Mouse (Mus musculus) lung, embryonic 14.5 days (tissue): ENCODE data around the gene Dvl2. TPM values are rescaled to one million over a fixed set of nuclear protein-coding genes. Genes with fewer than 3 reads are reported as not detected.

Source experiments
- ATAC-seq: fragments of 200-750 bp; cut with Nextera tagmentation; 2 replicates; pipeline ENCODE4 v1.8.0; 2017; ENCODE audit warnings: mild to moderate bottlenecking, moderate TSS enrichment, moderate library complexity; ENCODE audit not compliant: insufficient read depth
- DNase-seq: peaks from one replicate; pipeline ENCODE4 v3.0.0-alpha.2; 2015
- H3K27ac ChIP-seq: fragments of 300-500 bp; sonication (generic); 2 replicates; pipeline ENCODE4 v1.5.1; 2014; ENCODE audit warnings: low read depth, mild to moderate bottlenecking, moderate library complexity
- H3K27me3 ChIP-seq: fragments of 300-500 bp; sonication (generic); 2 replicates; pipeline ENCODE4 v1.6.1; 2014; ENCODE audit warnings: low read length, control low read depth; ENCODE audit not compliant: insufficient read depth
- H3K36me3 ChIP-seq: fragments of 300-500 bp; sonication (generic); 2 replicates; pipeline ENCODE4 v1.6.1; 2014; ENCODE audit warnings: control low read depth; ENCODE audit not compliant: insufficient read depth
- H3K4me1 ChIP-seq: fragments of 300-500 bp; sonication (generic); 2 replicates; pipeline ENCODE4 v1.6.1; 2014; ENCODE audit warnings: antibody characterized with exemption, control low read depth; ENCODE audit not compliant: insufficient read depth
- H3K4me2 ChIP-seq: fragments of 300-500 bp; sonication (generic); 2 replicates; pipeline ENCODE4 v1.6.1; 2014; ENCODE audit warnings: mild to moderate bottlenecking
- H3K4me3 ChIP-seq: fragments of 300-500 bp; sonication (generic); 2 replicates; pipeline ENCODE4 v1.5.1; 2014; ENCODE audit warnings: low read depth, low read length
- H3K9ac ChIP-seq: fragments of 300-500 bp; sonication (generic); 2 replicates; pipeline ENCODE4 v1.6.1; 2014
- H3K9me3 ChIP-seq: fragments of 300-500 bp; sonication (generic); 2 replicates; pipeline ENCODE4 v1.6.1; 2016; ENCODE audit warnings: low read depth, low read length, control low read depth
- CTCF ChIP-seq: IDR thresholded peaks from 2 replicates; pipeline ENCODE4 v1.5.1; 2016; ENCODE audit warnings: antibody characterized with exemption, low read depth
- WGBS: fragments of 180-500 bp; shearing (Covaris S2); extraction: QIAGEN DNeasy Blood & Tissue Kit; methylation state at CpG from one replicate; pipeline ENCODE4 v1.1.7; 2014; 5-methylcytosine and 5-hydroxymethylcytosine counted together
- polyA plus RNA-seq: library from polyadenylated mRNA; unstranded; fragments of >200 nt; fragmentation: Nextera tagmentation; extraction: Ambion mirVana; gene quantifications from 2 replicates; pipeline ENCODE4 v1.2.1, GENCODE M21; 2014

The Dvl2 gene
- polyA plus RNA-seq, 1 experiment from 2014 or later: 40.8 TPM

- H3K9me3 ChIP-seq: no peaks in the 10 kb centered on the region
- DNase-seq: no peak
- 45% methylated on average over 8 of the region's 8 CpGs for WGBS
- peak within 1 kb of the TSS; percentile 67 for H3K4me2 ChIP-seq
- H3K27me3 ChIP-seq: no peaks in the 10 kb centered on the region
- no peak for TF ChIP-seq CTCF
- H3K4me1 ChIP-seq: peaks cover 11% of the 10 kb centered on the region; the same call in 1 of the 2 replicates
- peak within 1 kb of the TSS; percentile 98 for H3K27ac ChIP-seq
- peak within 1 kb of the TSS; percentile 98 for H3K9ac ChIP-seq
- H3K4me3 ChIP-seq: peak within 1 kb of the TSS; percentile 100
- peaks cover 47% of the 10 kb centered on the region for H3K36me3 ChIP-seq
- ATAC-seq: no peak
Observed at GRCm38 (mm10) chr11:69982225-69982624, 18.2 kb upstream of the Dvl2 start, which contains the start of gene Elp5. Elp5 (minus strand) TSS chr11:69982517.

GRCm38 (mm10) chr11:69982877-69983276 lies 17.5 kb upstream of the Dvl2 start:
- peak overlapping the region; percentile 100 for H3K4me3 ChIP-seq
- H3K9me3 ChIP-seq: no peaks in the 10 kb centered on the region
- peaks cover 11% of the 10 kb centered on the region; the same call in 1 of the 2 replicates for H3K4me1 ChIP-seq
- ATAC-seq (no peak), DNase-seq (no peak)
- peak overlapping the region; percentile 67 for H3K4me2 ChIP-seq
- H3K36me3 ChIP-seq: peaks cover 49% of the 10 kb centered on the region
- peak overlapping the region; percentile 98 for H3K9ac ChIP-seq
- TF ChIP-seq CTCF: no peak
- no peaks in the 10 kb centered on the region for H3K27me3 ChIP-seq
- H3K27ac ChIP-seq: no peak overlapping the region
- WGBS: 20% methylated on average over 5 of the region's 5 CpGs

- Histone ChIP-seq H3K9ac (peak overlapping the region; percentile 98), H3K4me3 (0 out of 2 replicates have a peak overlapping the region, but pooled peaks have one; percentile 100), H3K36me3 (peaks cover 49% of the 10 kb centered on the region), H3K4me1 (peaks cover 11% of the 10 kb centered on the region; the same call in 1 of the 2 replicates), H3K27ac (no peak overlapping the region), H3K4me2 (peak overlapping the region; percentile 67), H3K27me3 (no peaks in the 10 kb centered on the region), H3K9me3 (no peaks in the 10 kb centered on the region)
- 73% methylated on average over 4 of the region's 4 CpGs for WGBS
- DNase-seq: no peak
- ATAC-seq: no peak
- no peak for TF ChIP-seq CTCF
Observed at GRCm38 (mm10) chr11:69983377-69983776, 17.0 kb upstream of the Dvl2 start.

- peaks cover 56% of the 10 kb centered on the region for H3K36me3 ChIP-seq
- H3K4me3 ChIP-seq: no peak overlapping the region
Observed at GRCm38 (mm10) chr11:69984431-69984830, 16.0 kb upstream of the Dvl2 start.

DNA sequence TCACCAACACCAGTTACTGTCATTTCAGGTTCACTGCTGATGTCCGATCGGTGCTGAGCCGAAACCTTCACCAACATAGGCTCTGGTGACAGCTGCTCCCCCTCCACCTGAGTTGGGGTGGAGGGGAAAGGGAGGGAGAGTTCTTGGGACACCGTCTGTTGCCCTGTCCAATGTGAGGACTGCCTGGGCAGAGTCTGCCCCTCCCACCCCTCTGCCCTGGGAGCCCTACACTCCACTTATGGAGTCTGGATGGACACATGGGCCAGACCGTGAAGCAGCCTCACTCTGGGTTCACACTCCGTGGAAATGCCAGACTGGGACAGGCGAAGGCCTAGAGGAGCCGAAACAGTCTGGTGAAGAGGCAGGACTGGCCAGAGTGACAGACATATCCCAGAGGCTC lies 10.4 kb upstream of the Dvl2 start:
- no peak overlapping the region for H3K9ac ChIP-seq
- DNase-seq: no peak
- no peaks in the 10 kb centered on the region for H3K9me3 ChIP-seq
- peak overlapping the region; percentile 90 for H3K27ac ChIP-seq
- peaks cover 68% of the 10 kb centered on the region for H3K36me3 ChIP-seq
- no peak for TF ChIP-seq CTCF
- H3K27me3 ChIP-seq: no peaks in the 10 kb centered on the region
- no peak for ATAC-seq
- WGBS: 83% methylated on average over 8 of the region's 8 CpGs
- H3K4me2 ChIP-seq: no peak overlapping the region
- H3K4me3 ChIP-seq: no peak overlapping the region
- H3K4me1 ChIP-seq: peaks cover 8% of the 10 kb centered on the region; the same call in 1 of the 2 replicates

More at GRCm38 (mm10) chr11:69984431-69984830, 16.0 kb upstream of the Dvl2 start:
- ATAC-seq (no peak), DNase-seq (no peak)
- Histone ChIP-seq H3K27me3 (no peaks in the 10 kb centered on the region), H3K9me3 (no peaks in the 10 kb centered on the region), H3K4me2 (no peak overlapping the region), H3K9ac (no peak overlapping the region), H3K4me1 (peaks cover 11% of the 10 kb centered on the region; the same call in 1 of the 2 replicates), H3K27ac (no peak overlapping the region)
- 90% methylated on average over 8 of the region's 8 CpGs for WGBS
- no peak for TF ChIP-seq CTCF

DNA sequence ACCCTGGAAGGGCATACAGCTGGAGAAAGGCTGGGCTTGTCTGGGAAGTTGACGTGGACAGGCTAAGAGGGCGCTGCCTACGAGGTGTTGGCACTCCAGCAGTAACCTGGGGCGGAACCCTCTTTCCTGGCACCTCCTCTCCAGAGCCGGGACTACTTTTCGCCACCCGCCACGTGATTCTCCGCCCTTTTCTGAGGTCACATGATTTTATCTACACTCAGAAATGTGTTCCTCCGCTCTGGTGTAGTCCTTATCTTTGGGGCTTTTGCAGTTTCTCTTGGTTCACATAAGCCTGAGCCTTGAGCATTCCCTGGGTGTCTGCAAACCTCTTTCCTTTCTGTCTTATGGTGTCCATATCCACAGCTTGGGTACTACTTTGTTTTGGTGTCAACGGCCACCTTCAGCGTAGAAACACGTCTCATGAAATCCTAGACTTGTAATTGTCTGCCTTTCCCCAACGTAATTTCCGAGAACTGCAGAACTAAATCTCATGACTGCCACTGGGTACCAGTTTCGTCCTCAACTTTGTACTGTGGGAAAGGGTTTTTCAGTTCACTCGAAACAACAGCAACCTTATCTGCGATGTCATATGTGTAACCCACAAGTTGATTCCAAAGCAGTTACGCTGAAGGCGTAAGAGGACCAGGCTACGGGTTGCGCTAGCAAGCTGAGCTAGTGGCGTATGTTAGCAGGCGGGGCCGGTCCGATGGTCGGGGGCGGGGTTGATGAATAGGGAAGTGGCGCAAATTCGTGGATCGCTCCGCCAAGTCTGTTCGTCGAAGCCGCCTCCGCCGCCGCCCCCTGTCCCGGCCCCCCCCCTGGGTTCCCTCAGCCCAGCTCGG lies 9.3 kb upstream of the Dvl2 start, which contains the start of gene Gabarap:
Gene Gabarap, plus strand, starts transcription at position 294 of the 842 bp plus-strand sequence.
- Histone ChIP-seq H3K36me3 (peaks cover 58% of the 10 kb centered on the region), H3K4me2 (peak within 1 kb of the TSS; percentile 91), H3K9ac (peak within 1 kb of the TSS; percentile 92), H3K4me1 (peaks cover 8% of the 10 kb centered on the region; the same call in 1 of the 2 replicates), H3K27me3 (no peaks in the 10 kb centered on the region), H3K27ac (peak within 1 kb of the TSS; percentile 90), H3K4me3 (peak within 1 kb of the TSS; percentile 77), H3K9me3 (no peaks in the 10 kb centered on the region)
- ATAC-seq: peak; percentile 68
- WGBS: under 1% methylated on average over 40 of the region's 40 CpGs
- TF ChIP-seq CTCF: no peak
- DNase-seq: peak; percentile 97

- H3K27ac ChIP-seq: peak overlapping the region; percentile 90
- H3K4me2 ChIP-seq: peak overlapping the region; percentile 91
- H3K27me3 ChIP-seq: no peaks in the 10 kb centered on the region
- peaks cover 52% of the 10 kb centered on the region for H3K36me3 ChIP-seq
- H3K9ac ChIP-seq: peak overlapping the region; percentile 92
- H3K9me3 ChIP-seq: no peaks in the 10 kb centered on the region
- ATAC-seq: 0 out of 2 replicates have a peak, but pooled peaks have one; percentile 2
- DNase-seq: no peak
- no peak for TF ChIP-seq CTCF
- under 1% methylated on average over 15 of the region's 15 CpGs for WGBS
- H3K4me3 ChIP-seq: peak overlapping the region; percentile 77
- peaks cover 8% of the 10 kb centered on the region; the same call in 1 of the 2 replicates for H3K4me1 ChIP-seq
Observed at GRCm38 (mm10) chr11:69991711-69992110, 8.7 kb upstream of the Dvl2 start.
